Mouse (Mus musculus): ENCODE measurements around the gene Gm36245.
"Not testable (repeated sequence)": the region's sequence is repeated elsewhere in the genome, so short reads cannot be mapped to it uniquely, and the experiment has no call there.

GRCm38 (mm10) chr15:77629822-77630221 lies 30.8 kb downstream of the Gm36245 start:
- TF ChIP-seq CTCF (conservative IDR thresholded peaks at IDR 0.05; ENCODE audit: low read length); POU5F1 (IDR thresholded peaks at IDR 0.05; ENCODE audit: borderline replicate concordance, low read length): not testable (repeated sequence)

All from E14TG2a.4 (cell line).